Mouse (Mus musculus): ENCODE measurements at regions not wholly inside any gene's neighbourhood (a gene's known extent, or its start where the extent isn't known, plus 50 kb on each side); places are given as distances from the start of the nearest gene placed in this dataset.

GRCm38 (mm10) chr4:9982786-9983525, 891.3 kb upstream of the 2610301B20Rik start:
- TF ChIP-seq POLR2A (IDR thresholded peaks at IDR 0.05; ENCODE audit: insufficient read length, low read depth) (no peak), SRF (IDR thresholded peaks at IDR 0.05; ENCODE audit: control insufficient read depth, insufficient read length, low read depth) (no peak), USF1 (IDR thresholded peaks at IDR 0.05; ENCODE audit: low read depth) (no peak), E2F4 (IDR thresholded peaks at IDR 0.05; ENCODE audit: insufficient read depth) (no peak), TCF3 (IDR thresholded peaks at IDR 0.05; ENCODE audit: insufficient read length, low read depth) (no peak), REST (IDR thresholded peaks at IDR 0.05; ENCODE audit: insufficient read depth, insufficient read length) (no peak), CEBPB (IDR thresholded peaks at IDR 0.05; ENCODE audit: insufficient read depth, poor library complexity, severe bottlenecking) (no peak), MAX (IDR thresholded peaks at IDR 0.05; ENCODE audit: low read depth) (no peak), TCF12 (IDR thresholded peaks at IDR 0.05; ENCODE audit: insufficient read depth, poor library complexity, severe bottlenecking) (no peak)

All from myocyte (in vitro differentiated cells).